Mouse (Mus musculus) CH12F3 (cell line): ENCODE results near the gene Mib2.
"Not testable (repeated sequence)": the region's sequence is repeated elsewhere in the genome, so short reads cannot be mapped to it uniquely, and the experiment has no call there.

Source experiments
- in situ Hi-C: fragments of 300-500 bp; cut with MboI; formaldehyde crosslinking; loops from 2 replicates; pipeline ENCODE4 v1.14.3; 2020; ENCODE audit warnings: low sequenced_read_pairs

Gene Mib2

DNA sequence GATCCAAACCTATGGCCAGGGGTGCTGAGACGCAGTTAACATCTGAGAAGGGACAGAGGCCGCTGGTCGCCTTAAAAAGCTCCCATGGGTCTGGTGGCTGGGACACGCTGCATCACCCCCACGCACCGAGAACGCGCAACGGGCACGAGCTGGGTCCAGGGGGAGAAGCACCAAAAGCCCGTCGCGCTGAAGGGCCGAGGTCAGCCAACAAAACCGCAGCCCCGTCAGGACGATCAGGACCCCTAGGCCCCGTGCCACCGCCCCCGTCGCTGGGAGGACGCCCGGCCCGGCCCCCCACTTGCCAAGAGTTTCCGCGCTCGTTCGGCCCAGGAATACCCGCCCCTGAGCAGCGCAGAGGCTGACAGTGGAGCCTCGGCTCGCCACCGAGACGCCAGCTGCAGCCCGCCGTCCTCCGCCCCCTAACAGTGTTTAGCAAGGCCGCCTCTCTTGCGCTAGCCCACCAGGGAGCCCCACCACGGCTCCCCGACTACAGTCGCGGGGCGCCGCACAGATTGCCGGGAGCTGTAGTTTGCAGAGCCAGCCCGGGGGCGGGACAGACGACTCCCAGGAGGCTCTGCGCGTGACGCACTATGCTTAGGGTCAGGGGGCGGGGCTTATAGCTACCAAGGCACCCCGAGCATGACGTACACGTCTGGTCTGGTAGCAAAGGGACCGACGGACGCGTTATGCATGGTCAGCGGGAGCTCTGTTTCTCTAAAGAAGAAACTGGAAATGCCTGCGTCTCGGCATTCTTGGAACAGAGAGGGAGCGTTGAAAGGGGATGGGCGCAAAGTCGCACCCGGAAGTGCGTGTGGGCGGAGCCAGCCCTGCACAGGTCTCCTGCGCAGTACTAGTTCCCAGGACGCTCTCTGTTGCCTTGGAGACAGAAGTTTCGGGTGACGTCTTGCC lies at the start of gene Mib2:
TSS of gene Mib2 (minus strand) at position 510 of the 909 bp plus-strand sequence.
- in situ Hi-C loops = no loop called here

DNA sequence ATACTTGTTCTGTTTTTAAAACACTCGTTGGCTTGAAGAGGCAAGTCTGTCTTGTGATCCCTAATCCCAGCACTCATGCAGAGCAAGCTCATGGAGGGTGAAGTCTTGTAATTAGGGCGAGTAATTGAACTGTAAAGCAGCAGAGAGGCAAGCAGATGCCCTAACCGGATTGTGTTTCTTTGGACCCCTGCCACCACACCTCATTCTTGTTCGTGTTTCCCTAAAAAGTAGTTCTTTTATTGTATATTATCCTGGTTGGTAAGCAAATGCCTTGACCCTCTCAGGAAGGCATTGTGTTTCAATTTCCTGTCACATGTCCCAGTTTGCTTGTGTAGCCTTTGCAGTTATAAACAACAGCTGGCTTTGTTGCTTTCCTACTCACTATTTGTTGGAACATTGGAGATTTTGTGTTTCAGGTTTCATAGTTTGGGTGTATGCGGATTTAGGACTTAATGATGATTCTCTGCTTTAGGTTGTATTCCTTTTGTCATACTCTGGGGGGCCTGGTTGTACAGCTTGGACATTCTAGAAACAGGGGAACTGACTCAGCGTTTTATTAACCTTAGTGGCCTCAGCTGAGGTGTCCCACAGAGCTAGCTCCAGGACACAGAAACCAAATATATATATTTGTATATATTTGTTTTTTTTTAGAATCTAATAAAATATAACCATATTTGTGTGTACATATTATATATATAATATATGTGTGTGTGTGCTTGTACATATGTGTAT lies 41.7 kb upstream of the Mib2 start:
- in situ Hi-C loops = no loop called here

- in situ Hi-C loops = no loop called here
Observed at GRCm38 (mm10) chr4:155708988-155709387, 40.0 kb upstream of the Mib2 start.

DNA sequence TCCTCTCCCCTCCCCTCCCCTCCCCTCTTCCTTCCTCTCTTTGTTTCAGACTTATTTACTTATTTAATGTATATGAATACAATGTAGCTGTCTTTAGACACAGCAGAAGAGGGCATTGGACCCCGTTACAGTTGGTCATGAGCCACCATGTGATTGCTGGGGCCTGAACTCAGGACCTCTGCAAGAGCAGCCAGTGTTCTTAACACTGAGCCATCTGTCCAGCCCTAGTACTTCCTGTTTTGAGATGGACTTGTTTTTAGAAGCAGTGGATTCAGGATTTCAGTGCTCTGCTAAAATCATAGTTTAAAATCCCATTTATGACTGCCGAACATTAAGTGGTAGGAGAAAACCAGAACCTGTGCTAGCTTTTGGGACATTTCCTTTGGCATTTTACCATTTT lies 39.6 kb upstream of the Mib2 start:
- in situ Hi-C loops = no loop called here

GRCm38 (mm10) chr4:155705592-155705929 lies 36.6 kb upstream of the Mib2 start:
- in situ Hi-C loops = no loop called here

DNA sequence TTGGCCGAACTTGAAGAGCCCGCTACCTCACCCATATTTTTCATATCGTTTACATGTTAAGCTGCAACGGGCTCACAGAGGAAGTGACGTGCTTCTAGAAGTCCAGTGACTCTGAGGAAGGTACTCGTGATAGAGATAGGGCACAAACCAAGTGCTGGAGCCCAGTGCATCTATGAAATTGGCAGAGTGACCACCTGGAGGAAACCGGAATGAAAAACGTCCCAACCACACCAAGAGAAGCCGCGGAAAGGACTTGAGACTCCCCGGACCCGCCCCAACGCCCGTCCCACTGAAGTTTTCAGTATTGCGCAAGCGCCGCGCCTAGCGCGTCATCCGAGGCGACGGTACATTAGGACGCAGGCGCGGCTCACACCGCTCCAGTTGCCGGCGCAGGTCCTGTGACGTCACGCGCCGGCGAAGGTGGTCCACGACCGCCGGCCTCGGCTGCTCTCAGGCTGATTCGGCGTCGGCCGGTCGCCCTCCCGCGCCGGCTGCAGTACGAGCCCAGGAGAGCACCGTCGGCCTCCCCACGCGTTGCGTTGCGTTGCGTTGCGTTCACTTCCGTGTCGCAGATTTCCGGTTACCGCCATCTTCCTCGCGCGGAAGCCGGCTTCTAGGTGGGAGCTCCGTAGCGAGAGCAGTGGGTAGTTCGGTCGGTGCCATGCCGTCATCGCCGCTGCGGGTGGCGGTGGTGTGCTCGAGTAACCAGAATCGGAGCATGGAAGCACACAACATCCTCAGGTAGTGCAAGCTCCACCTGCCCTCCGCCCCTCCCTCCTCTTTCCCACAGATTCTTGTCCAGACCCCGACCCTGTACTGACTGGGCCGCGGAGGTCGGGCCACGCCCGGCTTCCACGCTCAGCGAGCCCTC lies 36.0 kb upstream of the Mib2 start, which contains the start of gene Ssu72:
TSS of gene Ssu72 (plus strand) at position 80 of the 871 bp plus-strand sequence.
- in situ Hi-C loops = no loop called here

DNA sequence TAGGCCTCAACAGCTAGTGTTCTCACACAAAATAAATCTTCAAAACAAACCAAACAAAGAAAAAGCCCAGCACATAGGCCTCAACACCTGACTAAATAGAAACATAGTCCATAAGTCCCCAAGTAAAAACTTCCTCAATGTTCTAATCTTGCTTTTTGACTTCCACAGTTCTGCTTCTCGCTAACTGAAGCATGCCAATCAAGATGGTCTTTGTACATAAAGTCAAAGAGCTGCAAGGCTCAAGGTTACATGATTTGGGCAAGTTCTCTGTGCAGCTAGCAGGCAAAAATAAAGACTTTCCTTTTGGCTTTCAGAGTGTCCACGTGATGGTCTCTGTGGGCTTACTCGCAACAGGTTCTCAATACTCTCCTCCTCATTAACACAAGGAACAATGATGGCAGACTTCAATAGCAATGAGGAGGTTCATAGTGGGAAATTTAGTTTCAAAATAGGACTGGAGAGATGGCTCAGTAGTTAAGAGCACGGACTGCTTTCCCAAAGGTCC lies 34.5 kb upstream of the Mib2 start:
- in situ Hi-C loops = no loop called here

- in situ Hi-C loops = no loop called here
Observed at GRCm38 (mm10) chr4:155700425-155700824, 31.4 kb upstream of the Mib2 start.

DNA sequence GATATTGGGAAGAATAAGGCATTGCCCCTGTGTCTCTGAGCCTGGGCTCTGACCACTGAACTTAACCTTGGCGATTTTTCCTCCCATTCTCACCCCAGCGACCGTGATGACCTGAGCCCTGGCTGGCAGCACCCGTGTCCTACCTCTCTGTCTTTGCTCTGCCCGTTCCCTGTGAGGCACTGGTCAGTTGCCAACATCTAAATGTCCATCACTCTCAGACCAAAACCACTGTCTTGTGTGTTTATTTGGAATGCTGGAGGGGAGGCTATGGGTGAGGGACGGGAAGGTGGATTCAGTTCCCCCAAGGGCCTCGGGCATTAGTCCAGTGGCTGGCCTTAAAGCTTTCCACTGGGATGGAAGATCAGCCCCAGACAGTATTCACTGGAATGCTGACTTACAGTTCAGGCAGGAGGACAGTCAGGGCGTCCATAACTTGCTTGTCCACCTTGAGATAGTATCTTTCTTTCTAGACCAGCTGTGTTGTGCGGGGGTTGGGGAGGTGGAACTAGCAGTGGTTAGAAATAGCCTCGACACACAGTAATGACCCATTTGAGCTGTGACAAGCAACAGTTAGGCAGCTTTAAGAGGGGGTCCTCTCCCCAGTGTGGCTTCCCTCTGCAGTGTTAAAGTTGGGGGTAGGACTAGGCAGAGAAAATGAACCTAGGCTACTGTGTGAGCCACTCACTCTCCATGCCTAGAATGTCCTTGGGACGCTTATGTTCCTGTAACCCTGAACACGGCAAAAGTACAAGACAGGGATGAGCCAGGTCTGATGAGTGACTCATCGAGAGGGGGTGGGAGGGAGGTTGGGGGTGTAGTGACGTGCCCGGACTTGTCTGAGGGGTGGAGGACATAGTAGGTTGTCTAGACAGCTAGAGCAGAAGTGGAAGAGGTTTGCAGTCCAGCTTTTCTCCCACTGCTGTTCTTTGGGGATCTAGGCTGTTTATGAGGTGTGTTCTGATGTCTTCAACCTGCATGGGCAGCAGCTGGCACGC lies 27.6 kb upstream of the Mib2 start:
- in situ Hi-C loops = no loop called here

DNA sequence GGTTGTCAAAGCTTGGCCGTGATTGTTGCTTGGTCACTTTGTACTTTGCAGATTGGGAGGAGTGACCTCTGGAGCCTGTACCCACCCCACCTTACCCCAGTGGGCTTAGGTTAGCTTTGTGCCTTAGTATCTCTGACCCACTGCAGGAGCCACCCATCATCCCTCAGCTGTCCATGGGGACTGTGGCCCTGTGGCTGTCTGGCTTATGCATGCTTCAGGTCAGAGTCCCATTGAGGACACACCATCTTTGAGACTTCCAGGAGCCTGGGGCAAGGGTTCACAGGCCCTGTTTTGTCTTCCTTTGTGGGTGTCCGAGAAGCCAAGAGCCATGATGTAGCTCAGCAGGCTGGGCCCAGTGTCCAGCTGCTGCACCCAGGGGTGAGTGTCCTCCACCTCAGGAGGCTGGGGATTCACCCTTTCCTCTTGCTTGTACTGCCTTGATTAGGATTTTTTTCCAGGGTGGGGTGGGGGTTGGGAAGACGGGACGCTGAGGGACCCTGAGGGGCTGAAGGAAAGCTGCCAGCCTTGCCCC lies 26.6 kb upstream of the Mib2 start:
- in situ Hi-C loops = no loop called here

DNA sequence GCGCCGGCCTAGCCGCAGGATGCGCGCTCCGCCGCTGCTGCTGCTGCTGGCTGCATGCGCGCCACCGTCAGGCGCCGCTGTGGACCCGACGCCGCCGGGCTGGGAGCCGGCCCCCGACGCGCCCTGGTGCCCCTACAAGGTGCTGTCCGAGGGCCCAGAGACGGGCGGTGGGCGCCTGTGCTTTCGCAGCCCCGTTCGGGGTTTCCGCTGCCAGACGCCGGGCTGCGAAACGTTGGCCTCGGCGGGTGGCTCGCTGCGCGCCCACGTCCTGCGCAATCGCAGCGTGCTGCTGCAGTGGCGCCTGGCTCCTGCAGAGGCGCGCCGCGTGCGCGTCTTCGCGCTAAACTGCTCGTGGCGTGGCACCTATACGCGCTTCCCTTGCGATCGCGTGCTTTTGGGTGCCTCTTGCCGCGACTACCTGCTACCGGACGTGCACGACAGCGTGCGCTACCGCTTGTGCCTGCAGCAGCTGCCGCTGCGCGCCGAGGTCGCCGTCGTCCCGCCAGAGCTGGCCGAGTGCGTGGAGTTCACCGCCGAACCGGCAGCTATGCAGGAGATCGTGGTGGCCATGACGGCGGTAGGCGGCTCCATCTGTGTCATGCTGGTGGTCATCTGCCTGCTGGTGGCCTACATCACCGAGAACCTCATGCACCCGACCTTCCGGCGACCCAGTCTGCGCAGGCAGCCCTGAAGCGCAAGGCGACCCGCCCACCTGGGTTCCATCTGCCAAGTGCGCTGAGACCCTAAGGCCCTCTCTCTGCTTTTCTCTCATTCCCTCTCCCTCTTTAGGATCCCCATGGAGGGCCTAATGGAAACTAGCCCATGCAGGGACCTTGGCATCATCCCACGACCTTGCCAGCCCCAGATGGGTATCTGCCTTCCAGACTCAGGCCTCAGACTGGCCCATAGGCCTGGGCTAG lies 25.7 kb upstream of the Mib2 start:
- in situ Hi-C loops = no loop called here

DNA sequence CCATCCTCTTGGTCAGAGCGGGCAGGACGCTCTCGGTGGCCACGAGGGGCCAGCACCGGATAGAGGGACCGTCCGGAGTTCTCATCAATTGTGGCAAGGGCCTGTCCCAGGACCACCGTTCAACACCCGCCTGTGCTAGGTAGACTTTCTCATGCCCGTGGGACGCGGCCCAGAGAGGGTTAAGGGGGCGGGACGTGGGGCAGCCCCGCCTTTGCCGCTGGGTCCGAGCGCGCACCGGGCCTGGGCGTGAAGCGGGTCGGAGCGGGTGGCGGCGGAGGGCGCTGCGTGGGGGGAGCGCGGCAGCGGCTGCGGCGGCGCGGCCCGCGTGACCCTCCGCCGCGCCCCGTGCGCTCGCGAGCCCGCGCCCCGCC lies 25.1 kb upstream of the Mib2 start, which contains the start of gene Fndc10:
TSS of gene Fndc10 (plus strand) at position 232 of the 371 bp plus-strand sequence.
- in situ Hi-C loops = no loop called here

DNA sequence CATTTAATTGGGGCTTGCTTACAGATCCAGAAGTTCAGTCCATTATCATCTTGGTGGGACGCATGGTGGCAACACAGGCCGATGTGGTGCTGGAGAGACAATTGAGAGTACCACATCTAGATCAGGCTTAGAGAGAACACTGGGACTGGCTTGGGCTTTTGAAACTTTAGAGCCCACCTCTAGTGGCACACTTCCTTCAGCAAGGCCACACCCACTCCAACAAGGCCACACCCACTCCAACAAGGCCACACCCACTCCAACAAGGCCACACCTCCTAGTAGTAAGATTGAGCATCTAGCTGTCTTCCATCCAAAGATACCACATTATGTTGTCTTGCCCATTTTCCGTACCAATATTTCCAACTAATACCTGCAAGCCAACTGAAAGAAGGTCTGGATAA lies 23.4 kb upstream of the Mib2 start:
- in situ Hi-C loops = no loop called here

DNA sequence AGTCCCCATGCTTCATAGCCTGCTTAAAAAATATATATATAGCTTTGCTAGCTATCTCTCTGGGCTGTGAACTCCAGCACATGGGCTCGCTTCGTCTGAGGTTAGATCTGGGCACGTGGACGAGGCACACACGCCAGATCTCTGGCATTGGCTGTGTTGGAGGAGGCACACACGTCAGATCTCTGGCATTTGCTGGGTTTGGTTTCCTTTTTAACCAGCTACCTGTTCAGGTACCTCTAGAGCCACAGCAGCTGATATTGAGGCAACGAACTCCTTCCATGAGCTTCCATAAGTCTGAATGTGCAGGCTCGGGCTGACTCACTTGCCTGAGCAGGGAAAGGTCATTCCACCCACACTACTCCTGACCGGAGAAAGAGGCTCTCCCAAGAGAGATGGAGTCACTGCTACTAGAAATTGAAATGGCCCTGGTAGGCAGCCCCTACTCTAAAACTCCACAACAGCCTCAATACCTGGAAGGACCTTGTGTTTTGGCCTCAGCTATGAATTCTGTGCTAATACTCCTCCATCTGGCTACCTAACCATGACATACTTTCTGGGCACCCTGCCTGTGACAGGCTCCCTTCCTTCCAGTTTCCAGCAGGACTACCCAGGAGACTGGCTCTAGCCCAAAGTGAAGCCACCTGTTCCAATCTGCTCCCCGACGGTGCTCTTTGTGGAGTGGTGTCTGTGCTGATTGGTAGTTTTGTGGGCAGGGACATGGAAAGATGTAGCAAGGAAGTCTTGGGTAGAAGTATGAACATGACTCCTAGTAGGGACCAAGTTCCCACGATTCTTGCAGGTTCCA lies 21.8 kb upstream of the Mib2 start:
- in situ Hi-C loops = no loop called here

- in situ Hi-C loops = not testable (repeated sequence)
Observed at GRCm38 (mm10) chr4:155687764-155688163, 18.8 kb upstream of the Mib2 start.

DNA sequence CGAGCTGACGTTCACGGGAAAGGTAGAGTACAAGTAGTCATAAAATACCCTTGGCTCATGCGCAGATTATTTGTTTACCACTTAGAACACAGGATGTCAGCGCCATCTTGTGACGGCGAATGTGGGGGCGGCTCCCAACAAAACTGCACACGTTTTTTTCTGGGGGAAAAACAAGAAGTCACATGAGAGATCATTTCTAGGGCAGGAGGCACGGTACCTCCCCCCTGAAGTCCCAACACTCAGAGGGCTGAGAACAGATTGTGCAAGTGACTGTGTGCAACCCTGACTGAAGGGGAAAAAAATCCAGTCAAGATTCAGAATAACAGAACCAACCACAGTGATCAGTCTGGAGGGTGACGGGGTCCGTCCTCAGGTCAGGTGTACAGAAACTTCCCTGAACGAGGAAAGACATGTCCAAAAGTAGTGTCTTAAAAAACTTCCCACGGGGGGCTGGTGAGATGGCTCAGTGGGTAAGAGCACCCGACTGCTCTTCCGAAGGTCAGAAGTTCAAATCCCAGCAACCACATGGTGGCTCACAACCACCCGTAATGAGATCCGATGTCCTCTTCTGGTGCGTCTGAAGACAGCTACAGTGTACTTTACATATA lies 14.8 kb upstream of the Mib2 start:
- in situ Hi-C loops = not testable (repeated sequence)

DNA sequence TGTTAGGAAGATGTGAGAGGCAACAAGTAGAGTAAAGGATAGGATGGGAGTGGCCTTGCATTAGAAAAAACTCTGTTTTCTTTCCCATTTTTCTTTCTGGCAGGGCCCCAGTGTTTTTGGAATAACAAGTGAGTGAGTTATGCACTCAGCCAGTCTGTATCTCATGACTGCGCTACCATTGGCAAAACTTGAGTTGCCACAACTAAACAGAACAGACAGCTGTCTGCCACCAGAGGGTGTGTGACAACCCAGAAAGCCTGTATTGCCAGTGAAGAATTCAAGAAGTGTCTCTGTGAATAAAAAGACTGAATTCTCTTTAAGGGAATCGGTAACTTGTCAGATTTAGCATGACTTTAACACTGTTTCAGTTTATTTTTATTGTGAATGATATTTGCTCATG lies 7.0 kb upstream of the Mib2 start:
- in situ Hi-C loops = no loop called here
